Mouse (Mus musculus): ENCODE results near the gene Olfr1331. TPM values are rescaled to one million over a fixed set of nuclear protein-coding genes. Genes with fewer than 3 reads are reported as not detected.

Gene Olfr1331
- polyA plus RNA-seq (2017; shearing (Covaris generic)): not detected

GRCm38 (mm10) chr4:118864349-118864748 is at the start of gene Olfr1331:
Olfr1331 (plus strand) TSS chr4:118864649.

DNA sequence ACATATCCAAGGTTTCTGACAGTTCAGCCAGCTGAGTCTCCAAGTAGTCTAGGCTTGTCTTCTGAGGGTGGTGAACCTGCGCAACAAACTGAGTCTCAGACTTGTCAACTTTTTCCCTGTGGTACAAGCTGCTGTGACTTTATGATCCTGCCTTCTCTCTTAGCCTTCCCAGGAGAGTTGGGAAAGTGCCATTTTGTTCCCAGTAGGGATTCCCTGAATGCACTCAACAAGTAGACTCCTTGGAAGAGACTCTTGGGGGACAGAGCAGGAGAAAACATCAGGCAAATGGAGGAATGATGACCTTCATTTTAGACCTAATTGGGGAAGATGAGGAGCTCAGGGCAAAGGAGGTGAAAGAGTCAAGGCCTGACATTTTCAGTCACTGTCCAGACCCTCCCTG is 28.3 kb upstream of the Olfr1331 start, which contains the start of gene Olfr1333:
Gene Olfr1333, minus strand, starts transcription at position 101 of the 400 bp plus-strand sequence.

GRCm38 (mm10) chr4:118888297-118888696 is 23.8 kb downstream of the Olfr1331 start, which contains the start of gene Olfr1330:
Olfr1330 (plus strand) TSS chr4:118888597.

DNA sequence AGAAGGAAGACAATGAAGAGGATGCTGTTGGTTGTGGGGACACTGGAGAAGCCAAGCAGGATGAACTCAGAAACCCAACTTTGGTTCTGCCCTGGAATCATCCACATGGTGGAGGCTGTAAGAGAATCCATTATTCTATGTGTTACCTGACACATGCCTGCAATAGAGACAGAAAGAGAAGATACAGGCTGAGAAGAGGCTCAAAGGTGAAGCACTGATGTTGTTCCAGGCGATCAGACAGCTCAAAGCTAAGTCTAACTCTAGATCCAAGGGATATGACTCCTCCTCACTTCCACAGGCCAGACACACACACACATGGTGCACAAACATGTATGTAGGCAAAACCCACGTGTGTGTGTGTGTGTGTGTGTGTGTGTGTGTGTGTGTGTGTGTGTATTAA is 52.9 kb downstream of the Olfr1331 start, which contains the start of gene Olfr1329:
Gene Olfr1329, minus strand, starts transcription at position 101 of the 400 bp plus-strand sequence.

Other genes starting within 250 kb of the Olfr1331 start
- not detected for gene Cfap57, start 243.9 kb upstream of the Olfr1331 start, polyA plus RNA-seq (2017; shearing (Covaris generic))
- gene Ebna1bp2, start 243.8 kb upstream of the Olfr1331 start, polyA plus RNA-seq (2017; shearing (Covaris generic)): 125 TPM
- not detected for gene Olfr62, start 205.7 kb upstream of the Olfr1331 start, polyA plus RNA-seq (2017; shearing (Covaris generic))
- not detected for gene Olfr1342, start 171.9 kb upstream of the Olfr1331 start, polyA plus RNA-seq (2017; shearing (Covaris generic))
- 0.12 TPM for gene Olfr1341, start 161.1 kb upstream of the Olfr1331 start, polyA plus RNA-seq (2017; shearing (Covaris generic))
- gene Olfr1340, start 144.5 kb upstream of the Olfr1331 start, polyA plus RNA-seq (2017; shearing (Covaris generic)): not detected
- gene Olfr1339, start 132.5 kb upstream of the Olfr1331 start, polyA plus RNA-seq (2017; shearing (Covaris generic)): not detected
- gene Olfr1338, start 105.9 kb upstream of the Olfr1331 start, polyA plus RNA-seq (2017; shearing (Covaris generic)): not detected
- gene Olfr1337, start 82.1 kb upstream of the Olfr1331 start, polyA plus RNA-seq (2017; shearing (Covaris generic)): not detected
- gene Olfr1335, start 54.7 kb upstream of the Olfr1331 start, polyA plus RNA-seq (2017; shearing (Covaris generic)): not detected
- not detected for gene Olfr1333, start 28.4 kb upstream of the Olfr1331 start, polyA plus RNA-seq (2017; shearing (Covaris generic))
- 0.06 TPM for gene Olfr1330, start 23.9 kb downstream of the Olfr1331 start, polyA plus RNA-seq (2017; shearing (Covaris generic))
- not detected for gene Olfr1329, start 52.8 kb downstream of the Olfr1331 start, polyA plus RNA-seq (2017; shearing (Covaris generic))
- gene Olfr1328, start 74.0 kb downstream of the Olfr1331 start, polyA plus RNA-seq (2017; shearing (Covaris generic)): not detected
- gene Lao1, start 96.9 kb downstream of the Olfr1331 start, polyA plus RNA-seq (2017; shearing (Covaris generic)): not detected
- 70.4 TPM for gene Slc2a1, start 244.1 kb downstream of the Olfr1331 start, polyA plus RNA-seq (2017; shearing (Covaris generic))

Measured in naive thymus-derived CD4-positive, alpha-beta T cell, adult 5 months (primary cell).